Mouse (Mus musculus) limb, embryonic 12.5 days (tissue): ENCODE results near the gene Btnl1. TPM values are rescaled to one million over a fixed set of nuclear protein-coding genes. Genes with fewer than 3 reads are reported as not detected.

Experiments
- polyA plus RNA-seq: library from polyadenylated mRNA; unstranded; fragments of >200 nt; fragmentation: Nextera tagmentation; extraction: Ambion mirVana; gene quantifications from 2 replicates; pipeline ENCODE4 v1.2.1, GENCODE M21; 2016

Gene Btnl1
- polyA plus RNA-seq, 1 experiment from 2014 or later, result not detected

Other genes starting within 250 kb of the Btnl1 start
- 0.30 and 0.32 TPM in 2 replicates for gene H2-DMb2, start 233.8 kb upstream of the Btnl1 start, polyA plus RNA-seq
- gene H2-DMb1, start 224.1 kb upstream of the Btnl1 start, polyA plus RNA-seq, result 1.2 and 1.3 TPM in 2 replicates
- gene Tap1, start 189.6 kb upstream of the Btnl1 start, polyA plus RNA-seq, result 4.1 and 5.7 TPM in 2 replicates
- gene Psmb9, start 189.4 kb upstream of the Btnl1 start, polyA plus RNA-seq, result 2.4 and 2.5 TPM in 2 replicates
- gene Psmb8, start 179.4 kb upstream of the Btnl1 start, polyA plus RNA-seq, result 2.1 and 3.1 TPM in 2 replicates
- 1.5 and 1.7 TPM in 2 replicates for gene Tap2, start 173.6 kb upstream of the Btnl1 start, polyA plus RNA-seq
- gene H2-Ob, start 138.2 kb upstream of the Btnl1 start, polyA plus RNA-seq, result not detected in 2 replicates
- gene H2-Ab1, start 119.4 kb upstream of the Btnl1 start, polyA plus RNA-seq, result 2.7 and 2.8 TPM in 2 replicates
- gene H2-Aa, start 89.3 kb upstream of the Btnl1 start, polyA plus RNA-seq, result 0.50 TPM in 1 of 2 replicates, not detected in the other
- gene H2-Eb1, start 71.3 kb upstream of the Btnl1 start, polyA plus RNA-seq, result 1.0 and 2.0 TPM in 2 replicates
- gene H2-Eb2, start 51.5 kb upstream of the Btnl1 start, polyA plus RNA-seq, result 0.12 and 0.18 TPM in 2 replicates
- gene Btnl2, start 22.3 kb upstream of the Btnl1 start, polyA plus RNA-seq, result not detected in 2 replicates
- gene BC051142, start 21.7 kb downstream of the Btnl1 start, polyA plus RNA-seq, result 0.40 and 1.3 TPM in 2 replicates
- not detected in 2 replicates for gene Btnl4, start 100.2 kb downstream of the Btnl1 start, polyA plus RNA-seq
- gene Btnl6, start 140.2 kb downstream of the Btnl1 start, polyA plus RNA-seq, result not detected in 2 replicates
- 4.9 and 6.3 TPM in 2 replicates for gene Notch4, start 187.1 kb downstream of the Btnl1 start, polyA plus RNA-seq
- gene Gpsm3, start 212.7 kb downstream of the Btnl1 start, polyA plus RNA-seq, result 2.6 and 3.8 TPM in 2 replicates
- gene Pbx2, start 214.1 kb downstream of the Btnl1 start, polyA plus RNA-seq, result 24.6 and 26.6 TPM in 2 replicates
- gene Ager, start 220.7 kb downstream of the Btnl1 start, polyA plus RNA-seq, result 2.8 and 3.5 TPM in 2 replicates
- gene Rnf5, start 226.6 kb downstream of the Btnl1 start, polyA plus RNA-seq, result 143 and 145 TPM in 2 replicates
- 50.5 and 53.4 TPM in 2 replicates for gene Agpat1, start 227.1 kb downstream of the Btnl1 start, polyA plus RNA-seq
- gene Egfl8, start 238.8 kb downstream of the Btnl1 start, polyA plus RNA-seq, result 3.0 and 3.4 TPM in 2 replicates